Mouse (Mus musculus) adrenal gland, postnatal 10 days (tissue): Measurements from ENCODE around the gene Smco3. TPM values are rescaled to one million over a fixed set of nuclear protein-coding genes. Genes with fewer than 3 reads are reported as not detected.

Experiments
- DNase-seq: peaks from one replicate; pipeline ENCODE4 v3.0.0; 2021; ENCODE audit warnings: mixed read lengths
- total RNA-seq, 2 experiments: library from RNA; stranded (reverse); gene quantifications; 2 replicates each; pipeline ENCODE4 v1.2.3; 2021

The Smco3 gene
- total RNA-seq, 2 experiments from 2014 or later, result 0.27 to 0.51 TPM

GRCm38 (mm10) chr6:136845706-136846480, 10.6 kb upstream of the Smco3 start:
- DNase-seq, result no peak

GRCm38 (mm10) chr6:136844903-136845302, 9.7 kb upstream of the Smco3 start:
- DNase-seq, result no peak

- DNase-seq, result no peak
Observed at GRCm38 (mm10) chr6:136837323-136837722, 2.1 kb upstream of the Smco3 start.

- DNase-seq, result no peak
Observed at GRCm38 (mm10) chr6:136831712-136832111, 3.5 kb downstream of the Smco3 start.

- DNase-seq, result no peak
Observed at GRCm38 (mm10) chr6:136828681-136829080, 6.6 kb downstream of the Smco3 start.

- peak; percentile 96 for DNase-seq
Observed at GRCm38 (mm10) chr6:136827881-136828561, 7.2 kb downstream of the Smco3 start, which contains the start of gene Wbp11. Wbp11 (minus strand) TSS chr6:136828233.

GRCm38 (mm10) chr6:136827516-136827880, 7.8 kb downstream of the Smco3 start, which contains the start of gene BC049715:
BC049715 (plus strand) TSS chr6:136827626.
- DNase-seq, result no peak

GRCm38 (mm10) chr6:136827116-136827515, 8.1 kb downstream of the Smco3 start:
- no peak for DNase-seq

GRCm38 (mm10) chr6:136824987-136825386, 10.3 kb downstream of the Smco3 start:
- DNase-seq, result no peak

GRCm38 (mm10) chr6:136821086-136821485, 14.2 kb downstream of the Smco3 start:
- no peak for DNase-seq

- no peak for DNase-seq
Observed at GRCm38 (mm10) chr6:136820381-136820780, 14.9 kb downstream of the Smco3 start.

GRCm38 (mm10) chr6:136817549-136817948, 17.7 kb downstream of the Smco3 start:
- DNase-seq, result no peak

- no peak for DNase-seq
Observed at GRCm38 (mm10) chr6:136816826-136817225, 18.4 kb downstream of the Smco3 start.

GRCm38 (mm10) chr6:136815381-136815780, 19.9 kb downstream of the Smco3 start:
- DNase-seq, result no peak

- DNase-seq, result peak; percentile 40
Observed at GRCm38 (mm10) chr6:136813117-136813516, 22.1 kb downstream of the Smco3 start.

- no peak for DNase-seq
Observed at GRCm38 (mm10) chr6:136811196-136811595, 24.1 kb downstream of the Smco3 start.

GRCm38 (mm10) chr6:136809673-136810072, 25.6 kb downstream of the Smco3 start:
- DNase-seq, result no peak

- peak; percentile 66 for DNase-seq
Observed at GRCm38 (mm10) chr6:136809077-136809476, 26.2 kb downstream of the Smco3 start.

GRCm38 (mm10) chr6:136808631-136809046, 26.6 kb downstream of the Smco3 start:
- peak; percentile 61 for DNase-seq

GRCm38 (mm10) chr6:136808014-136808417, 27.2 kb downstream of the Smco3 start, which contains the start of gene H2afj:
H2afj (plus strand) TSS chr6:136808244.
- DNase-seq, result peak; percentile 99

- no peak for DNase-seq
Observed at GRCm38 (mm10) chr6:136807395-136808013, 27.7 kb downstream of the Smco3 start.

GRCm38 (mm10) chr6:136806819-136807218, 28.4 kb downstream of the Smco3 start:
- no peak for DNase-seq

- no peak for DNase-seq
Observed at GRCm38 (mm10) chr6:136805409-136805775, 29.9 kb downstream of the Smco3 start.
